ENCODE assay signal across 18 mouse cellular contexts in genomic region chr1:80613395-80614011, GRCm38 (mm10).
DNase-seq lines count a peak whose midpoint lies in the region; ATAC-seq and TF ChIP-seq lines count a peak whose summit lies in the region.
"Had no signal": no experiment of that assay in that cellular context is flagged by ENCODE, and none has a peak within 500 bp of the region (broad histone marks: within the 10 kb centered on the region; RNA-seq: fewer than 3 reads in every experiment).

No protein-coding gene starts in this region.

- TF ChIP-seq POLR2A in spleen, adult 2 months (IDR thresholded peaks at IDR 0.05; ENCODE audit: low read depth, low read length), result no peak

- no peak overlapping the region for H3K9ac ChIP-seq in hindbrain, embryonic 14.5 days
- H3K9ac ChIP-seq in forebrain, embryonic 16.5 days (replicated peaks; ENCODE audit: low read depth, low read length), result no peak overlapping the region
- H3K9ac ChIP-seq: neural tube, embryonic 13.5 days; stomach, embryonic 15.5 days had no signal

- 66% methylated on average over 4 of the region's 4 CpGs for WGBS in spleen, adult 2 months
- WGBS in hindbrain, embryonic 14.5 days, result 86% methylated on average over 4 of the region's 4 CpGs
- 81% methylated on average over 4 of the region's 4 CpGs for WGBS in forebrain, embryonic 16.5 days

- intact Hi-C loops in heart, postnatal 14 days (cut with DNase I), result no loop called here

- no peaks in the 10 kb centered on the region for H3K27me3 ChIP-seq in spleen, adult 2 months (ENCODE audit: control insufficient read depth, insufficient read depth, low read length)
- H3K27me3 ChIP-seq in hindbrain, embryonic 14.5 days (ENCODE audit: control insufficient read depth, insufficient read depth, low read length), result no peaks in the 10 kb centered on the region
- H3K27me3 ChIP-seq in forebrain, embryonic 16.5 days (replicated peaks; ENCODE audit: control insufficient read depth, insufficient read depth, low read length), result no peaks in the 10 kb centered on the region
- H3K27me3 ChIP-seq: megakaryocyte, embryonic 14.5 days; neural tube, embryonic 13.5 days; stomach, embryonic 15.5 days had no signal

- H3K4me2 ChIP-seq in hindbrain, embryonic 14.5 days (replicated peaks), result no peak overlapping the region
- no peak overlapping the region for H3K4me2 ChIP-seq in forebrain, embryonic 16.5 days (ENCODE audit: low read length)
- H3K4me2 ChIP-seq: neural tube, embryonic 13.5 days; stomach, embryonic 15.5 days had no signal

- peak; percentile 32 to 52; a peak in 2 of 4 replicates for ATAC-seq in hematopoietic stem cell, adult 5-6 weeks (replicated peaks in 1 of 2; ENCODE audit: insufficient read depth in 1 of 2, low FRiP score in 2 of 2, low TSS enrichment in 1 of 2, low read depth in 1 of 2, poor library complexity in 2 of 2, severe bottlenecking in 2 of 2)
- no peak for ATAC-seq in hindbrain, embryonic 14.5 days (ENCODE audit: low FRiP score)
- no peak for ATAC-seq in monocyte, adult 5-6 weeks (replicated peaks; ENCODE audit: insufficient number of reproducible peaks, low FRiP score, low TSS enrichment, poor library complexity, severe bottlenecking)
- ATAC-seq in forebrain, embryonic 16.5 days, result no peak
- ATAC-seq: forebrain, embryonic 14.5 days had no signal

- H3K4me3 ChIP-seq in spleen, adult 2 months (ENCODE audit: extremely low read depth, insufficient read depth, insufficient read length), result no peak overlapping the region
- no peak overlapping the region for H3K4me3 ChIP-seq in hindbrain, embryonic 14.5 days (replicated peaks; ENCODE audit: low read length)
- H3K4me3 ChIP-seq in forebrain, embryonic 16.5 days (replicated peaks; ENCODE audit: low read length), result no peak overlapping the region
- H3K4me3 ChIP-seq: megakaryocyte, embryonic 14.5 days; neural tube, embryonic 13.5 days; stomach, embryonic 15.5 days had no signal

- TF ChIP-seq CTCF in spleen, adult 2 months (IDR thresholded peaks at IDR 0.05; ENCODE audit: extremely low read depth, insufficient read depth, insufficient read length, insufficient replicate concordance), result no peak

- H3K9me3 ChIP-seq in hindbrain, embryonic 14.5 days (ENCODE audit: control insufficient read depth, low read length), result no peaks in the 10 kb centered on the region
- no peaks in the 10 kb centered on the region for H3K9me3 ChIP-seq in forebrain, embryonic 16.5 days (ENCODE audit: control insufficient read depth, low read length)
- H3K9me3 ChIP-seq: megakaryocyte, embryonic 14.5 days; neural tube, embryonic 13.5 days; stomach, embryonic 15.5 days had no signal

- H3K4me1 ChIP-seq in spleen, adult 2 months (ENCODE audit: control insufficient read depth, insufficient read depth, insufficient read length), result peaks cover 9% of the 10 kb centered on the region
- no peaks in the 10 kb centered on the region for H3K4me1 ChIP-seq in hindbrain, embryonic 14.5 days (replicated peaks; ENCODE audit: control insufficient read depth, insufficient read depth, low read length)
- H3K4me1 ChIP-seq in forebrain, embryonic 16.5 days (replicated peaks; ENCODE audit: control insufficient read depth, insufficient read depth, low read length), result no peaks in the 10 kb centered on the region
- H3K4me1 ChIP-seq: neural tube, embryonic 13.5 days; stomach, embryonic 15.5 days had no signal

- peak; percentile 2 to 8 for DNase-seq in heart, postnatal 14 days
- DNase-seq in heart, adult 9 months (ENCODE audit: low spot score in 2 of 2), result no peak
- no peak for DNase-seq in spleen, adult 2 months (ENCODE audit: low read depth in 1 of 2, low spot score in 2 of 2)
- DNase-seq in spleen, adult 12 weeks (ENCODE audit: low spot score), result no peak
- DNase-seq in hindbrain, embryonic 14.5 days (ENCODE audit: low spot score), result no peak
- DNase-seq: adrenal gland, postnatal 10 days; B cell, adult 2 months; cerebellum, adult 9-10 months; embryo, embryonic 11 days; right cerebral cortex, postnatal 4 days; thymus, postnatal 36 days had no signal

- H3K36me3 ChIP-seq in spleen, adult 2 months (ENCODE audit: control insufficient read depth, insufficient read depth, low read length), result peaks cover 8% of the 10 kb centered on the region; the same call in 1 of the 2 replicates
- no peaks in the 10 kb centered on the region for H3K36me3 ChIP-seq in hindbrain, embryonic 14.5 days (replicated peaks; ENCODE audit: control insufficient read depth, insufficient read depth)
- H3K36me3 ChIP-seq in forebrain, embryonic 16.5 days (ENCODE audit: control insufficient read depth, insufficient read depth), result no peaks in the 10 kb centered on the region
- H3K36me3 ChIP-seq: neural tube, embryonic 13.5 days; stomach, embryonic 15.5 days had no signal

- H3K27ac ChIP-seq in spleen, adult 2 months (ENCODE audit: insufficient read depth, low read length), result peak overlapping the region; percentile 67
- no peak overlapping the region for H3K27ac ChIP-seq in hindbrain, embryonic 14.5 days
- no peak overlapping the region for H3K27ac ChIP-seq in forebrain, embryonic 16.5 days (ENCODE audit: low read length)
- H3K27ac ChIP-seq: neural tube, embryonic 13.5 days; stomach, embryonic 15.5 days had no signal

Comparison
In these comparisons a context has a peak if more than half of its experiments do, and no peak if none do; other contexts are left out.
1. DNase-seq: peak in heart, postnatal 14 days (2 of 2); none in heart, adult 9 months (0 of 2), spleen, adult 2 months (0 of 2), spleen, adult 12 weeks (single experiment) and hindbrain, embryonic 14.5 days (single experiment).
2. ATAC-seq: peak in hematopoietic stem cell, adult 5-6 weeks (2 of 2); none in hindbrain, embryonic 14.5 days (single experiment), monocyte, adult 5-6 weeks (single experiment) and forebrain, embryonic 16.5 days (single experiment).